Mouse (Mus musculus): Measurements from ENCODE around the gene Gpr157. TPM values are rescaled to one million over a fixed set of nuclear protein-coding genes. Genes with fewer than 3 reads are reported as not detected.

The Gpr157 gene
- polyA plus RNA-seq, 1 experiment from 2014 or later: 0.67 TPM

DNA sequence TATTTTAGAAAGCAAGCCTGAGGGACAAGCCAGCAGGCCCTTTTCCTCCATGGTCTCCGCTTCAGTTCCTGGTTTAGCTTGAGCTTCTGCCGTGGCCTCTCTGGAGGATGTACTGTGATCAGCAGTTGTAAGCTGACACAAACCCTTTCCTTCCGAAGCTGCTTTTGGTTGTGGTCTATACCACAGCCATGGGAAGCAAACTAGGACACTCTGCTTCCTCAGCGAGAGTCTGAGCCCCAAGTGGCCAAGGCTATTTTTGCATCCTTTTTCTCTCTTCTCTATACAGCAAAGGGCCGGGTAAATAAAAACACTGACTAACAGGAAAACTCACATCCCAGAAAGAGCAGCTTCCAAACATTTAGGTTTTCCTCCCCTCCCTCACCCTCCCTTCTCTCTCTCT is 30.1 kb downstream of the Gpr157 start:
- no peaks in the 10 kb centered on the region for H3K36me3 ChIP-seq
- no peaks in the 10 kb centered on the region for H3K9me3 ChIP-seq (replicated peaks)
- no peak overlapping the region for H3K27ac ChIP-seq (replicated peaks)
- no peak overlapping the region for H3K4me2 ChIP-seq
- 44% methylated on average over 5 of the region's 5 CpGs for WGBS
- H3K4me3 ChIP-seq (replicated peaks): no peak overlapping the region
- no peak overlapping the region for H3K9ac ChIP-seq (replicated peaks)
- H3K4me1 ChIP-seq: peaks cover 22% of the 10 kb centered on the region
- ATAC-seq (ENCODE audit: low FRiP score): no peak
- H3K27me3 ChIP-seq (replicated peaks): no peaks in the 10 kb centered on the region

DNA sequence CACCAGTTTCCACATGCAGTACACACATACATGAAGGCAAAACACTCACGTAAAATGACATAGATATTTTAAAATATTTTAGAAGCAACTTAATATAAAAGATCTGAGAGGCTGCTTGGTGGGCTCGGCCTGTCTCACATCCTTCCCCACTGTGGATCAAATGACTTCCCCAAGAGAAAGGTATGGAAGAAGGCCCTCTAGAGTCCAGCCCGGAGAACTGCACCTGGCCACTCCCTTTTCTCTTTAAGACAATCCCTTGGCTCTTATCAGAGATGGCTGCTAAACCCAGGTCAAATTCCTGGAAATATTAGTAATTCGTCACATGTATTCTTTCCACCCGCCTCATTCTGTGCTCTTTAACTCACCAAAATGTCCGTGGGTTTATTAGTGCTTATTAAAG is 31.0 kb downstream of the Gpr157 start:
- Histone ChIP-seq H3K27ac (replicated peaks) (no peak overlapping the region), H3K4me1 (peaks cover 22% of the 10 kb centered on the region)

DNA sequence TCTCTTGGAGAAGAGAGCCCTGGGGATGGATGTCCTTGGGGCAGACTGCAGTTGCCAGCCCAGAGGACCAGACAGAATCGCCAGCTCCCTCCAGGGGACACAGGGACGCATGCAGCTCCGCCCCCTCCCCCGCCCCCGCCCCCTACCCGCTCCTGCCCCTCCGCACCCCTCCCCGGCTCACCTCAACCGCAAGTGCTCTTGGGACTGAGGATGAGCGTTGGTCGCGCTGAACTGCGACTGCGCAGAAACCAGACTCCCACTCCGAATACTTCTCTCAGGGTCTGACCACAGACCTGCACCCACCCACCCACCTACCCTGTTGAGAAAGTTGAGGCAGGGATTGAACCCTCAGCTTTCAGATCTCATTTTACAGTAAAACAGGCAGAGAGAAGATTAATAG is 31.9 kb downstream of the Gpr157 start, which contains the start of gene Slc2a5:
TSS of gene Slc2a5 (plus strand) at position 229 of the 400 bp plus-strand sequence.
- H3K27ac ChIP-seq (replicated peaks): no peak within 1 kb of the TSS
- H3K4me1 ChIP-seq: peaks cover 22% of the 10 kb centered on the region
- peak within 1 kb of the TSS; percentile 46 for H3K4me2 ChIP-seq
- H3K9ac ChIP-seq (replicated peaks): no peak within 1 kb of the TSS
- H3K4me3 ChIP-seq (replicated peaks): 0 out of 2 replicates have a peak within 1 kb of the TSS, but pooled peaks have one; percentile 5
- no peaks in the 10 kb centered on the region for H3K36me3 ChIP-seq
- no peak for ATAC-seq (ENCODE audit: low FRiP score)
- WGBS: 11% methylated on average over 15 of the region's 15 CpGs
- no peaks in the 10 kb centered on the region for H3K9me3 ChIP-seq (replicated peaks)
- H3K27me3 ChIP-seq (replicated peaks): no peaks in the 10 kb centered on the region

More for the DNA sequence above, 31.0 kb downstream of the Gpr157 start:
- Histone ChIP-seq H3K4me3 (replicated peaks) (no peak overlapping the region), H3K36me3 (no peaks in the 10 kb centered on the region), H3K9me3 (replicated peaks) (no peaks in the 10 kb centered on the region), H3K27me3 (replicated peaks) (no peaks in the 10 kb centered on the region), H3K4me2 (no peak overlapping the region), H3K9ac (replicated peaks) (no peak overlapping the region)
- no peak for ATAC-seq (ENCODE audit: low FRiP score)
- 65% methylated on average over 6 of the region's 6 CpGs for WGBS

DNA sequence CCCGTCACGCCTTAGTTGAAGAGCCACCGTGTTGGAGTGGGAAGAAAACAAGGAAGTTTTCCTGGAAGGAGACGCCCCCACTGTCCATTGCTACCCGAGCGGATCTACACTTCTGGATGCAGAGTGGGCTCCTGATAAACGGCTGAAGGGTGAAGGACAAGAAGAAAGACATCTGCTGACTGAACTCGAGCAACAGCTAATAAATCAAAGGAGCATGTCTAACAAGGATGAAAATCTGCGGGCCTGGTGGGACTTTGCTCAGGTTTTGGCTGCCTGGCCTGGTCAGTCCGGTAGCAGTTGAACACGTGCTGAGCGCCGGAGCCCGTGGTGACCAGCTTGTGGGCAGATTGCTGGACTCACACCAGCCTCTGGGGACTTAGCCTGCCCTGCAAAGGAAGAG is 32.5 kb downstream of the Gpr157 start:
- Histone ChIP-seq H3K9me3 (replicated peaks) (no peaks in the 10 kb centered on the region), H3K4me3 (replicated peaks) (no peak overlapping the region), H3K27me3 (replicated peaks) (no peaks in the 10 kb centered on the region), H3K9ac (replicated peaks) (no peak overlapping the region), H3K4me2 (peak overlapping the region; percentile 46), H3K36me3 (no peaks in the 10 kb centered on the region), H3K4me1 (peaks cover 22% of the 10 kb centered on the region), H3K27ac (replicated peaks) (no peak overlapping the region)
- no peak for ATAC-seq (ENCODE audit: low FRiP score)
- 45% methylated on average over 14 of the region's 14 CpGs for WGBS

DNA sequence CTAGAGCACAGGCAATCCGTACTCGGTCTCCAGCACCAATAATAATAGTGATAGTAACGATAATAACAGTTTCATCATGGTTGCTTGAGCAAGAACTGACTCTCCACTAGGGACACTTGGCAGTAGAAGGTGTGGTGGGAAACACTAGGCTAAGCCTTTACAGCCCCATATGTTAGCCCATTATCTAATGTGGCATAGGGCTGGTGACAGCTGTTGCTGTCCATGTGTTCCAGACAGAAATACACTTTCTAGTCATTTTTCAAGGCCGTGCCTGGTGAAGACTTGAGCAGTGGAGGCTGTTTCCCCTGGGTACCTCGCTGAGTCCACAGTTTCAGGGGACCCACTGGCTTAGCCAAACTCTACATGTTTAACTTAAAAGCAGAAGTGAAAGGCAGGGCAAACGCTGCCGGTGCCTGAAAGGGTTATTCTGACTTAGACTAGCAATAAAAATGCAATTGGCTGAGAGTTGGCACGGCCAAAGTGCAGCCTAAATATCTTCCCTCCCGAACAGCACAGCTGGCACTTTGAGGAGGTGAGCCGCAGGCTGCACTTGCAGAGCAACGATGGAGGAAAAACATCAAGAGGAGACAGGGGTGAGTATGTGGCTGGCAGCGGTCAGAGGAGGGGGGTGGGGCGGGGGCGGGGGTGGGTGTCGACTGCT is 33.1 kb downstream of the Gpr157 start:
- peaks cover 22% of the 10 kb centered on the region for H3K4me1 ChIP-seq
- no peaks in the 10 kb centered on the region for H3K27me3 ChIP-seq (replicated peaks)
- H3K9me3 ChIP-seq (replicated peaks): no peaks in the 10 kb centered on the region
- H3K36me3 ChIP-seq: no peaks in the 10 kb centered on the region
- H3K4me3 ChIP-seq (replicated peaks): no peak overlapping the region
- WGBS: 26% methylated on average over 15 of the region's 15 CpGs
- H3K9ac ChIP-seq (replicated peaks): no peak overlapping the region
- no peak overlapping the region for H3K27ac ChIP-seq (replicated peaks)
- ATAC-seq (ENCODE audit: low FRiP score): no peak
- 0 out of 2 replicates have a peak overlapping the region, but pooled peaks have one; percentile 19 for H3K4me2 ChIP-seq

DNA sequence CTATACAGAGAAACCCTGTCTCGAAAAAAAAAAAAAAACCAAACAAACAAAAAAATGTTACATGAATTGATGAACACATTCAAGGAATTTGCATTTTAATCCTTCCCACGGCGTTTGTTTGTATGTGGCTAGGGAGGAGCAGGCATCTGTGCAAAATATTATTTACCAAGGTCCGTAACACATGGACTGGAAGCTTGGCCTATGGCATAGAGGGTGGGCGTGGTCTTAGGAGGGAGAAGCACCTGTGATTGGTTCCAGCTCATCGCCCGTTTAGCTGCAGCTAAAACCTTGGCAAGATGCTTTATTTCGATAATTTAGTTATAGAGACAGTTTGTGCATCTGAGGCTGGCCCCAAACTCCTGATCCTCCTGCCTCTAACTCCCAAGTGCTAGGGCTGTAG is 34.3 kb downstream of the Gpr157 start:
- H3K27me3 ChIP-seq (replicated peaks): no peaks in the 10 kb centered on the region
- H3K9ac ChIP-seq (replicated peaks): no peak overlapping the region
- H3K4me1 ChIP-seq: peaks cover 22% of the 10 kb centered on the region
- H3K27ac ChIP-seq (replicated peaks): no peak overlapping the region
- ATAC-seq (ENCODE audit: low FRiP score): no peak
- H3K36me3 ChIP-seq: no peaks in the 10 kb centered on the region
- no peak overlapping the region for H3K4me2 ChIP-seq
- 64% methylated on average over 8 of the region's 8 CpGs for WGBS
- no peak overlapping the region for H3K4me3 ChIP-seq (replicated peaks)
- no peaks in the 10 kb centered on the region for H3K9me3 ChIP-seq (replicated peaks)

DNA sequence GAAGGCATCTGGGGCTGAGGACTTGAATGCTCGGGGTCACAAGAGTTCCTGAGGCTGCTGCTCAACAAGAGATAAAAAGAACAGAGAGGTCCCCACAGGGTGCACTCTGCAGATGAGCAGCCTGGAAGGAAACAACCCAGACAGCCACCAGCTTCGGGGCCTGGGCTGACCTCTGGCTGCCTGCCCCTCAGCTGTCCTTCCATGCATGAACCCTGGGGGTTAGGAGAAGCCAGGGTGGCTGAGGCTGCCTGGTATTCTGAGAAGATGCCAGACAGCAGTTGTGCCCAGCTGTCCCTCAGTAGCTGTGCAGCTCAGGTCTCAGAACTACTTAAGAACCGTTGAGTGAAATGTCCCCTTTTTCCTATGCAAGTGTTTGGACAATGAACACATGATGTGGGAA is 35.3 kb downstream of the Gpr157 start:
- H3K9ac ChIP-seq (replicated peaks): no peak overlapping the region
- H3K27me3 ChIP-seq (replicated peaks): no peaks in the 10 kb centered on the region
- no peak overlapping the region for H3K4me3 ChIP-seq (replicated peaks)
- H3K9me3 ChIP-seq (replicated peaks): no peaks in the 10 kb centered on the region
- ATAC-seq (ENCODE audit: low FRiP score): no peak
- H3K27ac ChIP-seq (replicated peaks): no peak overlapping the region
- 66% methylated on average over 3 of the region's 3 CpGs for WGBS
- H3K4me1 ChIP-seq: peaks cover 22% of the 10 kb centered on the region
- H3K4me2 ChIP-seq: no peak overlapping the region
- no peaks in the 10 kb centered on the region for H3K36me3 ChIP-seq

DNA sequence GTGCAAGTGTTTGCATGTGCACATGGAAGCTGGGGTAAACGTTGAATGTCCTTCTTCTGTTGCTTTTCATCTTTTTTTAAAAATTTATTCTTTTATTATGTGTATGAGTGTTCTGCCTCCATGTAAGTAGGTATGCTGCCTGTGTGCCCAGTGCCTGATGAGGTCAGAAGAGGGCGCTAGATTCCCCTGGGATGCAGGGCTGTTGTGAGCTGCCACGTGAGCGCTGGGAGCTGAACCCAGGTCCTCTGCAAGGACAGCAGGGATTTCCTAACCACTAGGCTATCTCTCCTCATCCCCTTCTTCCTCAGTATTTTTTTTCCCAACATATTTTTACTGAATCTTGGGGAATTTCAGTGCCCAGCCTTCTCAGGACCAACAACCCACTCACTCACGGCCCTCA is 39.2 kb downstream of the Gpr157 start:
- no peaks in the 10 kb centered on the region for H3K4me1 ChIP-seq
- ATAC-seq (ENCODE audit: low FRiP score): no peak
- H3K9me3 ChIP-seq (replicated peaks): no peaks in the 10 kb centered on the region
- no peak overlapping the region for H3K4me2 ChIP-seq
- H3K9ac ChIP-seq (replicated peaks): no peak overlapping the region
- H3K27me3 ChIP-seq (replicated peaks): no peaks in the 10 kb centered on the region
- no peak overlapping the region for H3K4me3 ChIP-seq (replicated peaks)
- no peak overlapping the region for H3K27ac ChIP-seq (replicated peaks)
- WGBS: 89% methylated on average over 5 of the region's 5 CpGs
- H3K36me3 ChIP-seq: no peaks in the 10 kb centered on the region

DNA sequence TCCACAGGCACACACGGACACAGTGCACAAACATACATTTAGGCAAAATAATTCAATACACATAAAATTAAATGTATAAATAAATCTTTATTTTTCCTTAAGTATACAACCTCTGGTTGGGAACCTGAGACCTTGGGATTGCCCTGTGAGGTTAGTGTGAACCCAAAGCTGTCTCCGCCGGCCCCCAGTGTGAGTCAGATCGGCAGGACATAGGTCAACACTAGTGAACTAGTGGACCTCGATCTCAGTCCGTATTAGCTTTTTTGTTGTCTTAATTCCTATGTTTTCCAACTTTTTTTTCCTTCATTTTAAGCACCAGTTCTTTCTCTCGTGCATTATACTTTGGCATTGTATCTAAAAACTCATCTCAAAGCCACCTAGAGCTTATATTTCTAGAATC is 40.7 kb downstream of the Gpr157 start:
- Histone ChIP-seq H3K27ac (replicated peaks) (no peak overlapping the region), H3K4me3 (replicated peaks) (no peak overlapping the region), H3K36me3 (no peaks in the 10 kb centered on the region), H3K9ac (replicated peaks) (no peak overlapping the region), H3K27me3 (replicated peaks) (no peaks in the 10 kb centered on the region), H3K4me2 (no peak overlapping the region), H3K9me3 (replicated peaks) (no peaks in the 10 kb centered on the region), H3K4me1 (0 out of 2 replicates have a peak, but pooled peaks cover 3% of the 10 kb centered on the region)
- 90% methylated on average over 7 of the region's 7 CpGs for WGBS
- ATAC-seq (ENCODE audit: low FRiP score): no peak

DNA sequence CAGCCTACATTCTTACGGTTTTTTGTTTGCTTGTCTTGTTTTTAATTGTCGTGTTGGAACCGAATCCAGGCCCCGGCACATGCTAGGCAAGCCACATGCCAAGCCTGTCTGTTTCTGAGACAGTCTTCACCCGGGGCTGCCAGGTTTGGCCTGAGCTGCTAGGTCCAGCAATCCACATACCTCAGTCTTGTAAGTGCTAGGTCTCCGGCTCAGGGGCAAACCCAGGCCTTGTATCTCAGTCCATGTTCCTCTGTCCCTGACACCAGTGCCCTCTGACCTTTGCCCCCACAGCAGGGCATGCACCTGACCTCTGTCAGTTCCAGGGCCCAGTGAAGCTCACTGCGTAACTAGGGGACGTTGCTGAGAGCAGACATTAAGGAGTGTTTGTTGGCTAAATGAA is 41.4 kb downstream of the Gpr157 start:
- H3K27me3 ChIP-seq (replicated peaks): no peaks in the 10 kb centered on the region
- no peak for ATAC-seq (ENCODE audit: low FRiP score)
- H3K36me3 ChIP-seq: no peaks in the 10 kb centered on the region
- no peak overlapping the region for H3K4me2 ChIP-seq
- H3K4me3 ChIP-seq (replicated peaks): no peak overlapping the region
- H3K4me1 ChIP-seq: 0 out of 2 replicates have a peak, but pooled peaks cover 7% of the 10 kb centered on the region
- H3K9me3 ChIP-seq (replicated peaks): no peaks in the 10 kb centered on the region
- H3K9ac ChIP-seq (replicated peaks): no peak overlapping the region
- WGBS: 61% methylated on average over 8 of the region's 8 CpGs
- no peak overlapping the region for H3K27ac ChIP-seq (replicated peaks)

DNA sequence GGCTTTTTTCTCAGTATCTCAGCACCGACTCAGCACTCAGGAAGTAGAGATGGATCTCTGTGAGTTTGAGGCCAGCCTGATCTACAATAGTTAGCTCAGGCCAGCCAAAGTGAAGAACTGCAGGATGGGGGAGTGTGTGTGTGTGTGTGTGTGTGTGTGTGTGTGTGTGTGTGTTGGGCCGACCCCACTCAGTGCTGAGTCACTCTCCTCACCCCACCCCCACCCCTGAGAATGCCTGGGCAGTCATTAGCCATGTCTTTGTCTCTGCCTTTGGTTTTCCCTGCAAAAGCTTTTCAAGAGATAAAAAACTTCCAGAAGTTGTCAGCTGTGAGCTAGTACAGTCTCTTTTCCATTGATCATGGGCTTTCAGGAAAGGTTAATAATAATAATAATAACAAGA is 43.5 kb downstream of the Gpr157 start:
- no peak overlapping the region for H3K9ac ChIP-seq (replicated peaks)
- no peaks in the 10 kb centered on the region for H3K36me3 ChIP-seq
- no peaks in the 10 kb centered on the region for H3K27me3 ChIP-seq (replicated peaks)
- H3K27ac ChIP-seq (replicated peaks): no peak overlapping the region
- H3K4me3 ChIP-seq (replicated peaks): no peak overlapping the region
- ATAC-seq (ENCODE audit: low FRiP score): no peak
- 51% methylated on average over 2 of the region's 2 CpGs for WGBS
- 0 out of 2 replicates have a peak, but pooled peaks cover 7% of the 10 kb centered on the region for H3K4me1 ChIP-seq
- H3K9me3 ChIP-seq (replicated peaks): no peaks in the 10 kb centered on the region
- H3K4me2 ChIP-seq: no peak overlapping the region

DNA sequence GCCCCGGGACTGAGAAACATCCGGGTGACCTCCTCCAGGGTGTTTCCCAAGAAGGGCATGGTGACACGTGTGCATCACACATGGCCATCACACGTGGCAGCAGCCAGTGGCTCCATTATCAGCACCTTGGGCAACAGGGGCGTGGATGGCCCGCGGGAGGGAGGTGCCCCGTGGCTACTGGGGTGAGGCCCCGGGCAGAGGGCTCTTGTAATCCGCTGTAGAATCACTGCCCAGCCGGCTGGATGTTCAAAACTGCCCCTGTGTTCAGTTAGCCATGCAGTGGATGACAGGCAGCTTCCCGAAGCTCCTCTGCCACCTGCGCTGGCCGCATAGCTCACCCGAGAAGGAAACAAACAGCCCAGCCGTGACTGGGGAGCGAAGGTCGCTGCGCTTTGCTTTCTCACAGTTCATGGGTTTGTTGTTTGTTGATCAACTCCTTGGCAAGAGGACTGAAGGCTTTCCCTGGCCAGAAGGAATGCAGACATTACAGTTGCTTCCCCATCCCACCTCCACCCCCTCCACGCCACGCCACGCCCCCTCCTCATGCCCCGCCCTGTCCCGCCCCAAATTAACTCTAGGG is 45.6 kb downstream of the Gpr157 start:
- Histone ChIP-seq H3K27ac (replicated peaks) (no peak overlapping the region), H3K9me3 (replicated peaks) (no peaks in the 10 kb centered on the region), H3K36me3 (no peaks in the 10 kb centered on the region), H3K9ac (replicated peaks) (no peak overlapping the region), H3K4me1 (0 out of 2 replicates have a peak, but pooled peaks cover 9% of the 10 kb centered on the region), H3K4me3 (replicated peaks) (0 out of 2 replicates have a peak overlapping the region, but pooled peaks have one; percentile 12), H3K4me2 (peak overlapping the region; percentile 36), H3K27me3 (replicated peaks) (no peaks in the 10 kb centered on the region)
- 25% methylated on average over 22 of the region's 24 CpGs for WGBS
- ATAC-seq (ENCODE audit: low FRiP score): no peak

Data from neural tube, embryonic 15.5 days (tissue).